Mouse (Mus musculus): ENCODE data around the gene Tmem217. TPM values are rescaled to one million over a fixed set of nuclear protein-coding genes. Genes with fewer than 3 reads are reported as not detected.

Tmem217 gene
- total and polyA plus RNA-seq, 3 experiments, result 2.5 to 4.5 TPM; not detected in 1

- Histone ChIP-seq H3K9me3 (replicated peaks; ENCODE audit: insufficient read depth, low read length) (no peaks in the 10 kb centered on the region), H3K79me2 (ENCODE audit: control insufficient read depth, insufficient read depth, low read length, poor library complexity) (peaks cover 22% of the 10 kb centered on the region), H3K4me1 (ENCODE audit: control insufficient read depth in 1 of 2, insufficient read depth in 2 of 2, low read length in 2 of 2) (peaks cover 14 to 19% of the 10 kb centered on the region in 2 experiments), H3K27me3 (ENCODE audit: control insufficient read depth in 1 of 2, insufficient read depth in 2 of 2, low read length in 2 of 2) (no peaks in the 10 kb centered on the region), H3K9ac (ENCODE audit: control insufficient read depth, low read depth, low read length, poor library complexity, severe bottlenecking) (peak within 1 kb of the TSS; percentile 97), H3K27ac (ENCODE audit: control insufficient read depth, low read depth, low read length) (peak within 1 kb of the TSS; percentile 74), H3K36me3 (ENCODE audit: control insufficient read depth in 1 of 2, insufficient read depth in 2 of 2, low read length in 2 of 2) (peaks cover 0 to 23% of the 10 kb centered on the region in 2 experiments; a peak in 2 of 4 replicates), H3K4me3 (ENCODE audit: control insufficient read depth in 1 of 2, insufficient read depth in 1 of 2, low read depth in 2 of 2, low read length in 2 of 2) (peak within 1 kb of the TSS; percentile 78 to 99)
- peak; percentile 97 for DNase-seq (ENCODE audit: low read depth, low spot score)
- TF ChIP-seq USF2 (IDR thresholded peaks at IDR 0.05; ENCODE audit: borderline replicate concordance in 1 of 2, insufficient read depth in 1 of 2, low read depth in 1 of 2, low read length in 2 of 2) (no peak), ZMIZ1 (IDR thresholded peaks at IDR 0.05; ENCODE audit: low read depth, low read length) (0 out of 2 replicates have a peak, but pooled peaks have one; percentile 54), TAL1 (IDR thresholded peaks at IDR 0.05; ENCODE audit: low read length) (no peak), MYC (IDR thresholded peaks at IDR 0.05; ENCODE audit: low read depth, low read length) (no peak), ZKSCAN1 (IDR thresholded peaks at IDR 0.05; ENCODE audit: low read depth, low read length) (no peak), MEF2A (IDR thresholded peaks at IDR 0.05; ENCODE audit: extremely low read depth, insufficient replicate concordance, low read depth, low read length, poor library complexity, severe bottlenecking) (no peak), SMC3 (IDR thresholded peaks at IDR 0.05; ENCODE audit: low read depth, low read length) (no peak), GABPA (IDR thresholded peaks at IDR 0.05; ENCODE audit: low read depth, low read length) (no peak), POLR2AphosphoS5 (IDR thresholded peaks at IDR 0.05; ENCODE audit: borderline replicate concordance, low read depth, low read length) (no peak), USF1 (IDR thresholded peaks at IDR 0.05; ENCODE audit: low read depth, low read length) (0 out of 2 replicates have a peak, but pooled peaks have one; percentile 38), GATA1 (IDR thresholded peaks at IDR 0.05; ENCODE audit: low read depth, low read length) (no peak), RAD21 (IDR thresholded peaks at IDR 0.05; ENCODE audit: low read depth, low read length) (no peak), MXI1 (IDR thresholded peaks at IDR 0.05; ENCODE audit: low read depth, low read length) (no peak; the same call in 1 of the 2 replicates), ELF1 (IDR thresholded peaks at IDR 0.05; ENCODE audit: low read depth, low read length) (no peak), POLR2AphosphoS2 (IDR thresholded peaks at IDR 0.05; ENCODE audit: low read length) (no peak), ZC3H11A (IDR thresholded peaks at IDR 0.05; ENCODE audit: low read depth, low read length) (no peak), EP300 (IDR thresholded peaks at IDR 0.05; ENCODE audit: low read depth in 1 of 2, low read length in 2 of 2) (no peak), CHD2 (IDR thresholded peaks at IDR 0.05; ENCODE audit: low read length) (no peak), RCOR1 (IDR thresholded peaks at IDR 0.05; ENCODE audit: low read depth, low read length) (0 out of 2 replicates have a peak, but pooled peaks have one; percentile 11), HCFC1 (IDR thresholded peaks at IDR 0.05; ENCODE audit: low read depth, low read length) (peak; percentile 81), CHD1 (IDR thresholded peaks at IDR 0.05; ENCODE audit: low read depth, low read length) (no peak), ZNF384 (IDR thresholded peaks at IDR 0.05; ENCODE audit: low read depth, low read length) (no peak), NRF1 (IDR thresholded peaks at IDR 0.05; ENCODE audit: insufficient read depth, low read depth, low read length, poor library complexity, severe bottlenecking) (no peak), TBP (IDR thresholded peaks at IDR 0.05; ENCODE audit: low read depth, low read length) (0 out of 2 replicates have a peak, but pooled peaks have one; percentile 4), E2F4 (IDR thresholded peaks at IDR 0.05; ENCODE audit: borderline replicate concordance, low read depth, low read length) (no peak), TCF12 (IDR thresholded peaks at IDR 0.05; ENCODE audit: low read depth, low read length) (peak; percentile 52; the same call in 1 of the 2 replicates), MAFK (IDR thresholded peaks at IDR 0.05; ENCODE audit: borderline replicate concordance, low read depth, low read length) (no peak), NELFE (IDR thresholded peaks at IDR 0.05; ENCODE audit: low read depth, low read length) (peak; percentile 39), CTCF (IDR thresholded peaks at IDR 0.05 in 2 of 3, conservative IDR thresholded peaks at IDR 0.05 in 1 of 3; ENCODE audit: control insufficient read depth in 1 of 3, insufficient read depth in 1 of 3, low read depth in 2 of 3, low read length in 3 of 3, poor library complexity in 1 of 3, severe bottlenecking in 1 of 3) (no peak), JUND (IDR thresholded peaks at IDR 0.05; ENCODE audit: low read depth, low read length) (no peak), MAZ (IDR thresholded peaks at IDR 0.05; ENCODE audit: low read depth, low read length) (0 out of 2 replicates have a peak, but pooled peaks have one; percentile 53), SIN3A (IDR thresholded peaks at IDR 0.05; ENCODE audit: low read length) (0 out of 2 replicates have a peak, but pooled peaks have one; percentile 20), KAT2A (conservative IDR thresholded peaks at IDR 0.05; ENCODE audit: low read depth, low read length) (no peak; the same call in 1 of the 2 replicates), MYB (IDR thresholded peaks at IDR 0.05; ENCODE audit: low read depth, low read length) (no peak), POLR2A (IDR thresholded peaks at IDR 0.05; ENCODE audit: control insufficient read depth in 1 of 2, insufficient read depth in 1 of 2, low read depth in 1 of 2, low read length in 2 of 2, poor library complexity in 1 of 2) (peak; percentile 57 to 84; a peak in 2 of 4 replicates)
Measured at GRCm38 (mm10) chr17:29549543-29550428, 2.4 kb downstream of the Tmem217 start, which contains the start of the genes Gm17657 and Tbc1d22b. Gene Gm17657, minus strand, starts transcription at chr17:29549638. Gene Tbc1d22b, plus strand, starts transcription at chr17:29549785.
